Mouse (Mus musculus): Measurements from ENCODE around the gene Olfr1197.

Gene Olfr1197

DNA sequence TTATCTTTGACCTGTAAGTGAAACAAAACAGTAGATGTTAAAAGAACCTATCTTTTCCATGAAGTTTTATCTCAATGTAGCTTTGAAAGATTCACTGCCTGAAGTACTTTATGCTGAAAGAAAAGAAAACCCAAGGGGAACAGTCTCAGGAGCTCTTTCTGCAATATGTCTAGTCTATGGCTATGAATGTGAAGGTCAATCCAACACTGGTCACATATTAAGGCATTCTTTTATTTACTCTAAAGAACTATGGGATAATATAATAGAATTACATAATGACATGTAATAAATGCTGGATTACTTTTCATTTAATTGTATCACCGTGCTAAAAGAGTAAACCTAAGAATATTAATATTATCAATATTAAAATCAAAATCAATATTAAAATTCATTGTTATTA, at the start of gene Olfr1197:
Olfr1197 (minus strand) TSS at position 101 of the 400 bp plus-strand sequence.
- no peak for DNase-seq (ENCODE audit: low read depth, low spot score)

DNA sequence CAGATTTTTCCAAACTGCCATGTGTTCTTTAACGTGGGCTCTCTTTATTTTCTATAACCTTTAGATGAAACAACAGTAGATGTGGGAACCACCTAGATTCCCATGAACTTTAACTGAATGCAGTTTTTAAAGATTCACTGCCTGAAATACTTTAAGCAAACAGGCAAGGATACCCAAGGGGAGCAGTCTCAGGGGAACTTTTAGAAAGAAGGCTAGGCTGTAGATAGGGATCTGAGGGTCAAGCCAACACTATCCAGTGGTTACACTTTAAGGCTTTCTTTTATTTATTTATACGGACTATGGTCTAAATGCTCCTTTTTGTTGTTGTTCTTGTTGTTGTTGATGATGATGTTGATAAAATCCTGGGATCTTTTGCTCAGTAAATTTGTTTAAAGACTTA, 38.2 kb upstream of the Olfr1197 start, which contains the start of gene Olfr1200:
Olfr1200 (minus strand) TSS at position 101 of the 400 bp plus-strand sequence.
- no peak for DNase-seq (ENCODE audit: low read depth, low spot score)

DNA sequence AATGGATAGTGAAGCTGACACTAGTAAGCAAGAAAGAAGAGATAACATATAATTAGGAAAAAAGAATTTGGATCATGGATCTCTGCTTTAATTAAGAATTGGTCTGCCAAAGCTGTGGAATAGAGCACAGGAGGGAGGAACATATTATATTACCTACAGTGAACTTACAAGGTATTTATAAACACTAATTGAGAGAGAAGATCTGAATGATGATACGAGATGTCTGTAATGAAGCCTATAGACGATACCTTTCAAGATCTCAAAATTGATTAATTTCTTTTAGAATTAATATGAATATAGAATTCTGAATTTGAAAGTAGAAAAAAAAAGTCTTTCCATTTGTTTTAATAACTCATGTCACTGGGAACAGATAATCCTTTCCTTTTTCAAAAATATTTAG, 28.2 kb upstream of the Olfr1197 start, which contains the start of gene Olfr1199:
Olfr1199 (minus strand) TSS at position 101 of the 400 bp plus-strand sequence.
- DNase-seq (ENCODE audit: low read depth, low spot score) = no peak

DNA sequence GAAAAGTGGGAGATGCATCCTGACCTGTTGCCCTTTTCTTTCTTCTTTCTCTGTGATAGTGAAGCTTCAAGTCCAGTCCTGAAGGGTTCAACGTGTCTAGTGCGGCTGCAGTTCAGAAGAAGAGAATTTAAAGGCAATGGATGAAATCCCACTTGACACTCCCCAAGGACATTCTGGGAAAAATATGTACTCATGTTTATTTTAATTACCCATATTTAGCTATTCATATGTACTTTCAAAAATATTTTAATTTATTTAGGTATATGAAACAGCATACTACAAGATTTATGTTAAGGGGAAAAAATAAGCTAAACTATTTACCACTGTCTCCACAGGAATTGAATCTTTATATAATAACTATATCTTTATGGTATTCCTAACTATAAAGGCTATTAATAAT, 19.1 kb upstream of the Olfr1197 start, which contains the start of gene Olfr1198:
Olfr1198 (minus strand) TSS at position 101 of the 400 bp plus-strand sequence.
- DNase-seq (ENCODE audit: low read depth, low spot score) = no peak

DNA sequence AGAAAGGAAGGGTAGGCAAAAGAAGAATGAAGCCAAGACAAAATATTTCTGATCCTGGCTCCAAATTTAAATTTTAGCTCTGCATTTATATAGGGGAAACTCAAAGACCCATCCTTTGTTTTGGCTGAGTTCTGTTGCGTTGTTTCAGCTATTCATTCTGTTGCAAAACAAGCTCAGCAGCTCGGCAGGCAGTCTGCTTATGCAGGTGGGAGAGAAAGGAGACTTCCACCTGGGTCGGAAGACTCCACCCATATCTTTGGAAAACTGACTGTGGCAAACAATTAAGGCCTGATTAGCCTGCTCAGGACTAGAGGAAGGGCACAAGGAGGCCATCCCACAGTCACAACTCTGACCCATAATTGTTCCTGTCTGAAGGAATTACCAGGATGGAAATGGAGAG, 11.2 kb upstream of the Olfr1197 start:
- DNase-seq (ENCODE audit: low read depth, low spot score) = no peak

DNA sequence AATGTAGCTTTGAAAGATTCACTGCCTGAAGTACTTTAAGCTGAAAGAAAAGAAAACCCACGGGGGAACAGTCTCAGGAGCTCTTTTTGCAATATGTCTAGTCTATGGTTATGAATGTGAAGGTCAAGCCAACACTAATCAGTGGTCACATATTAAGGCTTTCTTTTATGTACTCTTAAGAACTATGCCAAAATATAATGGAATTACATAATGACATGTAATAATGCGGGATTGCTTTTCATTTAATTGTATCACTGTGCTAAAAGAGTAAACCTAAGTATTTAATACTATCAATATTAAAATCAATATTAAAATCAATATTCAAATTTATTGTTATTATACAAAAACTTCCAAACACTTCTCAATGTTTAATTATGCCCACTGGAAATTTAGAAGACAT, 27.7 kb downstream of the Olfr1197 start, which contains the start of gene Olfr1196:
Olfr1196 (minus strand) TSS at position 101 of the 400 bp plus-strand sequence.
- DNase-seq (ENCODE audit: low read depth, low spot score) = no peak

DNA sequence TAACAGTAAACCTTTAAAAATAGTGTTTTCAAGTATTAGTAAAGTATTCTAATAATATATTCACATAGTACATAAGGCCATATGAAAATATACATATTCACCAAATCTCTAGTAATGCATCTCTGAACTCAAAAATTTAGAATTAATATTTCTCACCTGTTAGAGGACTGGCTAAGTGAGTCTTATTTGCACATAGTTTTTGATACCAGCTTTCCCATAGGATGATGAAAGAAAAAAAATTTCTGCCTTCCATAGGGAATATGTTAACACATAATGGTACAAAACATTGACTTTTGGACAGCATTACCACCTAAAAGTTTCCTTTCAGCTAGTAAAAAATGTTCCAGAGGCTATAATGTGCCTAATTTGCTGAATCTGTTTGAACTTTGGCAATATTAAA, 43.1 kb downstream of the Olfr1197 start, which contains the start of gene Olfr1195:
Olfr1195 (minus strand) TSS at position 101 of the 400 bp plus-strand sequence.
- no peak for DNase-seq (ENCODE audit: low read depth, low spot score)

All from telencephalon, adult 2 months (tissue).